Mouse (Mus musculus) forebrain, embryonic 15.5 days (tissue): ENCODE results near the gene Ralgapa1. TPM values are rescaled to one million over a fixed set of nuclear protein-coding genes. Genes with fewer than 3 reads are reported as not detected.
"Not testable (repeated sequence)": the region's sequence is repeated elsewhere in the genome, so short reads cannot be mapped to it uniquely, and the experiment has no call there.

ENCODE experiments used
- ATAC-seq: fragments of 200-750 bp; cut with Nextera tagmentation; replicated peaks from 2 replicates; pipeline ENCODE4 v1.8.0; 2017; ENCODE audit warnings: mild to moderate bottlenecking, moderate TSS enrichment, moderate library complexity
- H3K27ac ChIP-seq: fragments of 300-500 bp; sonication (generic); replicated peaks from 2 replicates; pipeline ENCODE4 v1.5.1; 2015; ENCODE audit warnings: mild to moderate bottlenecking, inconsistent platforms
- H3K27me3 ChIP-seq: fragments of 300-500 bp; sonication (generic); 2 replicates; pipeline ENCODE4 v1.6.1; 2015; ENCODE audit warnings: inconsistent platforms
- H3K36me3 ChIP-seq: fragments of 300-500 bp; sonication (generic); 2 replicates; pipeline ENCODE4 v1.6.1; 2015; ENCODE audit warnings: mild to moderate bottlenecking, inconsistent platforms
- H3K4me1 ChIP-seq: fragments of 300-500 bp; sonication (generic); 2 replicates; pipeline ENCODE4 v1.6.1; 2015; ENCODE audit warnings: inconsistent platforms
- H3K4me2 ChIP-seq: fragments of 300-500 bp; sonication (generic); replicated peaks from 2 replicates; pipeline ENCODE4 v1.6.1; 2015; ENCODE audit warnings: mild to moderate bottlenecking, inconsistent platforms
- H3K4me3 ChIP-seq: fragments of 300-500 bp; sonication (generic); 2 replicates; pipeline ENCODE4 v1.5.1; 2015; ENCODE audit warnings: mild to moderate bottlenecking, inconsistent platforms
- H3K9ac ChIP-seq: fragments of 300-500 bp; sonication (generic); replicated peaks from 2 replicates; pipeline ENCODE4 v1.6.1; 2015; ENCODE audit warnings: mild to moderate bottlenecking, inconsistent platforms
- H3K9me3 ChIP-seq: fragments of 300-500 bp; sonication (generic); 2 replicates; pipeline ENCODE4 v1.6.1; 2016; ENCODE audit warnings: inconsistent platforms
- WGBS: fragments of 180-500 bp; shearing (Covaris S2); methylation state at CpG from one replicate; pipeline ENCODE4 v1.1.7; 2015; ENCODE audit warnings: mixed read lengths; 5-methylcytosine and 5-hydroxymethylcytosine counted together
- microRNA-seq: library from miRNA; unstranded; fragments of <30 nt; microRNA quantifications from one replicate; pipeline ENCODE4, GENCODE M21; 2016
- polyA plus RNA-seq: library from polyadenylated mRNA; unstranded; fragments of >200 nt; fragmentation: Nextera tagmentation; extraction: Ambion mirVana; gene quantifications from 2 replicates; pipeline ENCODE4 v1.2.1, GENCODE M21; 2015

The Ralgapa1 gene
- polyA plus RNA-seq, 1 experiment from 2014 or later, result 19.6 TPM

- Histone ChIP-seq H3K36me3 (no peaks in the 10 kb centered on the region), H3K4me3 (peak overlapping the region; percentile 18), H3K4me2 (peak overlapping the region; percentile 29), H3K27ac (no peak overlapping the region), H3K27me3 (no peaks in the 10 kb centered on the region), H3K9me3 (no peaks in the 10 kb centered on the region), H3K4me1 (peaks cover 6% of the 10 kb centered on the region; the same call in 1 of the 2 replicates), H3K9ac (no peak overlapping the region)
- WGBS, result 10% methylated on average over 19 of the region's 19 CpGs
- ATAC-seq, result no peak
Measured at GRCm38 (mm10) chr12:55560025-55560690, 260.8 kb downstream of the Ralgapa1 start.

- no peak overlapping the region for H3K9ac ChIP-seq
- ATAC-seq, result no peak
- no peaks in the 10 kb centered on the region for H3K36me3 ChIP-seq
- no peak overlapping the region for H3K4me3 ChIP-seq
- WGBS, result 82% methylated on average over 12 of the region's 12 CpGs
- H3K4me1 ChIP-seq, result peaks cover 6% of the 10 kb centered on the region; the same call in 1 of the 2 replicates
- no peak overlapping the region for H3K4me2 ChIP-seq
- H3K9me3 ChIP-seq, result no peaks in the 10 kb centered on the region
- H3K27ac ChIP-seq, result no peak overlapping the region
- no peaks in the 10 kb centered on the region for H3K27me3 ChIP-seq
Measured at GRCm38 (mm10) chr12:55559184-55559855, 261.6 kb downstream of the Ralgapa1 start.

GRCm38 (mm10) chr12:55557866-55558265 is 263.1 kb downstream of the Ralgapa1 start:
- no peak overlapping the region for H3K27ac ChIP-seq
- no peaks in the 10 kb centered on the region for H3K27me3 ChIP-seq
- H3K36me3 ChIP-seq, result no peaks in the 10 kb centered on the region
- no peak for ATAC-seq
- no peak overlapping the region for H3K9ac ChIP-seq
- WGBS, result 70% methylated on average over 6 of the region's 6 CpGs
- H3K9me3 ChIP-seq, result no peaks in the 10 kb centered on the region
- H3K4me2 ChIP-seq, result no peak overlapping the region
- peaks cover 6% of the 10 kb centered on the region; the same call in 1 of the 2 replicates for H3K4me1 ChIP-seq
- H3K4me3 ChIP-seq, result no peak overlapping the region

- H3K9ac ChIP-seq, H3K27ac ChIP-seq, H3K27me3 ChIP-seq, H3K4me2 ChIP-seq, H3K9me3 ChIP-seq, H3K4me3 ChIP-seq, H3K4me1 ChIP-seq, H3K36me3 ChIP-seq, ATAC-seq: not testable (repeated sequence)
- 82% methylated on average over 6 of the region's 6 CpGs for WGBS
Measured at GRCm38 (mm10) chr12:55554901-55555300, 266.1 kb downstream of the Ralgapa1 start.

Small RNA genes lying within 50 kb of the gene (microRNA-seq; reads per million reads assigned to microRNA genes)
- gene Gm23394, result 3.7 reads per million, percentile 12 among the genes with 10 or more reads in this experiment

Other genes with a start within 250 kb of the Ralgapa1 start
- gene Insm2, start 221.7 kb downstream of the Ralgapa1 start, polyA plus RNA-seq, result 2.1 and 2.5 TPM in 2 replicates
- gene Brms1l, start 15.2 kb upstream of the Ralgapa1 start, polyA plus RNA-seq, result 57.5 and 60.8 TPM in 2 replicates